Mouse (Mus musculus) urinary bladder, postnatal 14 days (tissue): Measurements from ENCODE around the gene Arl5c.

Experiments used
- DNase-seq: peaks from one replicate; pipeline ENCODE4 v3.0.0; 2021; ENCODE audit warnings: low spot score

Arl5c gene

DNA sequence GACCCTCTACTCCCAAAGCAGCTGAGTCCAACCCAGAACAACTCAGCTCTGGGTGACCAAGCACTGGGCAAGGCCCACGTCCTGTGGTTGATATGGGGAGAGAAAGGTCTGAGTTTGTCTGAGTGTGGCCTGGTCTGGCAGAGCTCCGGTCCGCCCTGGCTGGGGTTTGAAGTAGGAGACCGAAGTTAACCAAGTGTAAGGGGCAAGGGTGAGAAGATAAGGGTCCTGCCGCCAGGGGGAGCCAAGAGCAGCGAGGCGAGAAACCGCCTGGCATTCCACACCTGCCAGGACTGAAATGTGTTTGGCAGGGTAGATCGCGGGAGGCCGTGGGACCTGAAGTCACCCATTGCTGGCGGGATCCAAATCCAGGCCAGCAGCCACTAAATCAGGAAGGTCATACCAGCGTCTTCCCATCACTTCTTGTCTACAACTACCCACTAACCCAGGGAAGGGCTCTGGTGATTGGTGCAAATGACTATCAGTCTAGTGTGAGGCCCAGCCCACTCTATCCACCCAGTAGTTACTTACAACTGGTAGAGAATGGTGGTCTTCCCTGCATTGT is 1.4 kb downstream of the Arl5c start:
- peak; percentile 86 for DNase-seq

DNA sequence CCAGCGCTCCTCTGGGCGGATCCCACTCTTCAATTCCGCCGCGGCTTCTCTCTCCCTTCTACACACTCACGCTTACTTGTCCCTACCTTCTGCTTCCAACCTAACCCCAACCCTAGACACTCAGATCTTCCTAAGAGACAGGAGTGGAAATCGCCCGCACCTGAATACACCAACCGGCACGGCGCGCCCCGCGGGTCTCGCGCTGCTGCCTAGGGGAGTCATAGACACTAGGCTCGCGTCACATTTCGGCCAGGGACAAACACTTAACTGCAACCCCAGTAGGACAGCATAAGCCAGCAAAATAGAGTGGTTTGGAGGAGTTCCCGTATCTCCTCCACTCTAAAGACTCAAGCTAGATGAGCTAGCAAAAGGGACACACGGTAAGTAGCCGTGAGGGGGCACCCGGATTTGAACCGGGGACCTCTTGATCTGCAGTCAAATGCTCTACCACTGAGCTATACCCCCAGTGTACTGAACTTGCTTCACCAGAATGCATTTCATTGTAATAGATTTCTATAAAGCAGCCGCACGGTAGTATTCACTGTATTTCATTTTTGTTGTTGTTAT is 7.4 kb downstream of the Arl5c start:
- peak; percentile 86 for DNase-seq

DNA sequence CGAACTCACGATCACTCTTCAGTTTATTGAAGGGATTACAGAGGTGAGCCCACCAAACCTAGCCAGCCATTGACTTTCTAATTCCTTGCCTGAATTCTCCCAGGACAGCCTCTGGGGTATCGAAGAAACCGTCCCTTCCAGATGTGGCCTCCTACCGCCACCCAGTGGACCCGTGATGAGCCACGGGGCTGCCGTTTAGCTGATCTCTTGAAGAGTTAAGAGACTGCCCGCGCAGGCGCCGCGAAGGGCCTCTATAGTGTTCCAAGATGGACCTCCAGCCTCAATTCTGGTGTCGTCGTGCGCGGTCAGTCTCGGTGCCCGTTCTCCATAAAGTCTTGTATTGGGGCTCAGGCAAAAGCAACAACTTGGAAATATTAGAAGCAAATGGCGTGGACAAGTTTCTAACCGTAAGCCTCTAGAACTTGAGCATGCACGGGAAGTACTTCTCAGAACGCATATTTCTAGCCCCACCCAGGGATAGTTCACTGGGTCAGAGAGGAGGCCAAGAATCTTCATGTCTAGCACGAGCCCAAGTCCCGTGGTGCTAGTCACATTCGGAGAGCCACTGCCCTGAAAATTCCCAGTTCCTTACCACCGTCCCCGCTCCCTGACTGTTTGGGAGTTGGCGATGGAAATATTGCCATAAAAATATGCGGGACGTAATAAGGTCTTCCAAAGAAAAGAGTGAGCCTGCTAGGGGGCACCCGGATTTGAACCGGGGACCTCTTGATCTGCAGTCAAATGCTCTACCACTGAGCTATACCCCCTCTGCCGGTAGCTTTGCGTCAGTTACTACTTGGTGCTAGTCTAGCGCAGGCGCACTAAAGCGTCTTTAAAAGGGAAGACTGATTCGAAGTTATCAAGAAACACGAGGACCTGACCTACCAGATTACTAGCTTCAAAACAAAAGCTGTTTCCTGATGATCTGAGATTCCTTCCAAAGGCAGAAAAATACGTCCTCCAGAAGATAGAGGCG is 8.1 kb downstream of the Arl5c start:
- peak; percentile 94 for DNase-seq

DNA sequence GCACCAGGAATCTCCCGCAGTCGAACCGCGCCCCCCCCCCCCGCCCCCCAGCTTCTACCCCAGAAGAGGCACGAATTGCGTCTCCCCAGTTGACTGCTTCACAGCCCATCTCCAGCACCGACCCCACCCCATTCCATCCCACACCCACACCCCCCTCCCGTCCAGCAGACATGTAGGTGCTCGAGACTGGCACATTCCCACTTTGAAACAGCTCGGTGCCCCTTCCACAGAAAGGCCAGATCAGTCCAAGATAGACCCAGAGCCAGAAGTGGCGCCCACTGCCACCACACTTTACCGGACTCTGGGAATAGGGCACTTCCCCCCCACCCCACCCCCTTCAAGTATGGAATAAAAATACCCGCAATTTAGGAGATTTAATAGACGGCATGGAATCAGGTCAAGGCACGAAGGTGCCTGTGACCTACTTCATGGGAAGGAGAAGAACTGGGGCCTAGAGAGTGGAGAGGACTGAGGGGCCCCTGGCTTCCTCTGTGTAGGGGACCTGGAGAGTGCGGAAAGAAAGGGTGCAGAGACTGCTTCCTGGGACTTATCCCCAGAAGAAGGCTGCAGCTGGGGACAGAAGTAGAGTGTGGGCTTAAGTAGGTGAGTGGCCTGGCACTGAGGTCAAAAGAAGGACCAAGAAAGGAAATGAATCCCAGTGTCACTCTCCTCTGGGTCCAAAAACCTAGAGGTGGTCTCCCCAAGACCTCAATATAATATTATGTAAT is 9.1 kb downstream of the Arl5c start:
- no peak for DNase-seq

DNA sequence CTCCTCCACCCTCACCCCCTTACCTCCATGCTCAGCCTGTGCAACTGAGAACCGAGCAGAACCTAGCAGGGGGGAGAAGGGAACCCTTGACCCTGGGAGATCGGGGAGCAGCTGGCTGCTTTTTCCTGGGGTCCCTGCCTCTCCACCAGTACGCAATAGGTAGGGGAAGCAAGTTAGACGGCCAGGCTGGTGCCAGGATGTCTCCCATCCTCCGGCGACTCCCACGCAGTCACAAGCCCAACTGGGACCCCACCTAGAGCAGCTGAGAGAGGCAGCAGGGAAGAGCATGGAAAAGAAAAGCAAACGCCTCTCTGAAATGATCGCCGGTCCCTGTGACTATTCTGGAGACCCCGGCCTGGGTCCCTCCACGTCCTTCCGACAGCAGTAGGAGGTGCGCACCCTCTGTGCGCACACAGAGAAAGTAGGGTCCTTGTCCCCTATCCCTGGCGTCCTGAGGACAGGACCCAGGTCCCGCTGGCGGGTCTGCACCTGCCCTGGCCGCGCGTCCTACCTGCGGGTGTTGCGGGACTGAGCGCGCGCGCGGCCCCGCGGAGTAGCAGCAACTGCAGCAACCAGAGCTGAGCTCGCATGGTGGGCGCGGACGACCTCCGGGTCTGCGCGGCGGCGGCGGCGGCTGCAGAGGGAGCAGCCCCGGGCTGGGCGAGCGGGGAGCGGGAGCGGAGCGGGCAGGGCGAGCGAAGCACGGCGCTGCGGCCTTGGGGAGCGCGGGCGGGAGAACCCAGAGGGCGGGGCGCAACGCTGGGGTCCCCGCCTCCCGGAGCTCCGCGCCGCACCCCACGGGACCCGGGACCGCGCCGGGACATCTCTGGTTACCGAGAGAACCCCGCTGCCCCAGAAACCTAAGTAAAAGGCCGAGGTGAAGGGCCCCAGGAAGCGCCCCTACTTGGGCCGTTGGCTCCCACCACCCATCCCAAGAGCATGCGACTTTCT is 10.0 kb downstream of the Arl5c start, which contains the start of gene Plxdc1:
TSS of gene Plxdc1 (minus strand) at position 718 of the 951 bp plus-strand sequence.
- peak; percentile 41 for DNase-seq

DNA sequence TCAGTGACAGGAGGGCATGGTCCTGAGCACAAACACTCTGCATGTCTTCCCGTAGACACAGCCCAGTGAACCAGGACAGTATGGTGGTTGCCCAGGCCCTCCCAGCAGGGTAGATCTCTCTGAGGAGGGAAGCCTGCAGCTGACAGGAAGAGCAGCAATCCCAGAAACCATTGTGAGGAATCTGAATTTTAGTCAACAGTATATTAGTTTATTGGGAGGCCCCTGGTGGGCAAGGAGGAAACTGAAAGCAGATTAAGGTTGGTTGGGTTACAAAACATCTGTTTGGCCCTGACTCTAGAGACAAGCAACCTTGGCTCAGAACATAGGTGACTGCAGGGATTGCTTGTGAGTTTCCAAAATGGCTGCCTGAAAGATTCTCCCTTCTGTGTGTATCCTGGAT is 12.0 kb downstream of the Arl5c start:
- DNase-seq, result no peak

DNA sequence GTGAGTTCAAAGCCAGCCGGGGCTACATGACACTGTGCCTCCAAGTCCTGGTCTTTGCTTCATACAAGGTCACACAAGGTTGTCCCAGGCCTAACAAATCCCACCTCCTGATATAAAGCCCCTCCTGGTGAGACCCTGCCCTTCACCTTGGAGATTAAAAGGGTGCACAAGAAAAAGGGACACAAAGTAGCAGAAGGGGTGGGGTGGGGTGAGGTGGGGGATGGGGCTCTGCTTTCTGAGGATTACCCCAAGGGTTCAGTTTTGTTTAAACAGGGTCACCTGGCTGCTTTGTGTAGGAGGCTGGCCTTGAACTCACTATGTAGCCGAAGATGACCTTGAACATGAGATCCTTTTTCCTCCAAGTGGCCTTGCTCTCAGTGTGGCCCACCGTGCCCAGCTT is 12.5 kb downstream of the Arl5c start:
- DNase-seq, result no peak

DNA sequence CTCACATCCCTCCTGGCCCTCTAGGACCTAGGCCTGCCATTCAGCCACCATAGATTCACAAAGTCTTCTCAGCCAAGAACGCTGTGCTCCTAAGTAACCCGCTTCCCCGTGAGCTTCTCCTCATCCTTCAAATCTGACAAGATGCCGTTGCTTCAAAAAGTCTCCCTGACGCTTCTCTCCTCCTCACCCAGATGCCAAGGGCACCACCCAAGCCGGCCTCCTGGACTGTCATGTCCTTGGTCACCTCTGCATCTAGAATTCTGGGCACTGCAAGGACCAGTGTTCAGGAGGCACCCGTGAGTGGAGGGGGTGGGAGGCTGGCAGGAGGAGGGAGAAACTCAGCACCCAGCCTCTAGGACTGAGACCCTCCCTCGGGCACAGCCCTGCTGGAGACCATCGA is 13.3 kb downstream of the Arl5c start:
- DNase-seq, result no peak

DNA sequence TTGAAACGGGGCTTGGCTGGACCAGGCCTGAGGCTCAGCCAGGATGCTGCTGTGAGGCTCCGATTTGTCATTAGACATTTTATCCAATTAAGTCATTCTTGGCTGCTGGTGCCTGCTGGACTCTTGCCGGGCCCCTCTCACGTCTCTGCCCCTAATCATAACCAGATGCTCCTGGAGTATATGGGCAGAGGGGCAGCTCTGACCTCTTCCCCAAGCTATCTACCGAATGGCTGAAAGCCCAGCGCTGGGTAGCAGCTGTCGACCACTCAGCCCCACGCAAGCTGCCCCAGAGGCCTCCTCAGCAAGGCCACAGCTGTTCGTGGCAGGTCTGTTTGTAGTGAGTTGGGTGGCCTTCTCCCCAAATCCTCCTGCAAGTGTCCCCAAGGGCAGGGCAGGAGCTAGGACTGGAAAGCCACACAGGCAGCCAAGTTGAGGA is 15.4 kb downstream of the Arl5c start:
- no peak for DNase-seq

DNA sequence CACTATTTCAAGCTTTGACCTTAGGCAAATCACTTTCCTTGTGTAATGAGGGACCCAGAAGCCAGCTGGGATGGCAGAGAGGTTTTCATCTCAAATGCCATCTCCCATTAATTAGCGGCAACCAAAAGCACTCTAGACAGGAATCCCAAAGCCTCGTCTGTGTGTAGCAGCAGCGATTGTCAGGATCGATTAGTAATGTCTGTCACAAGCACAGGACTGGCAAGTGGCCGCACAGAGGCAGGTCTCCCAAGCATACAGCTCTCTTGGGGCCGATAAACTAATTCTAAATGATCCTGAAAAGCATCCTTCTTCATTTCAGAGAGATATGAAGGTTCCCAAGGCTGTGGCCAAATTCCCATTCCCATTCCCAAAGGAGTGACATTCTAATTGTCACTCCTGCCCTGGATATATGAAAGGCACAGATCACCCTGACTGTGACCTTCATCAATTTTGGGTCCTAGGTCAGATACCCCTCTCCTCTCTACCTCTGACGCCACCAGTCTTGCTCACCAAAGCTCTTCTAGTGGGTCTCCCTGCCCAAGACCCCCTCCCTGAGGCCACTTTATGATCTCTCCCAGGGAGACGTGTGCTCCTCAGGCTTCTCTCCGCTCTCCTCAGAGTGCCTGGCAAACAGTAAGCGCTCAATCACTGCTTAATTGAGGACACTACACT is 16.0 kb downstream of the Arl5c start:
- no peak for DNase-seq

DNA sequence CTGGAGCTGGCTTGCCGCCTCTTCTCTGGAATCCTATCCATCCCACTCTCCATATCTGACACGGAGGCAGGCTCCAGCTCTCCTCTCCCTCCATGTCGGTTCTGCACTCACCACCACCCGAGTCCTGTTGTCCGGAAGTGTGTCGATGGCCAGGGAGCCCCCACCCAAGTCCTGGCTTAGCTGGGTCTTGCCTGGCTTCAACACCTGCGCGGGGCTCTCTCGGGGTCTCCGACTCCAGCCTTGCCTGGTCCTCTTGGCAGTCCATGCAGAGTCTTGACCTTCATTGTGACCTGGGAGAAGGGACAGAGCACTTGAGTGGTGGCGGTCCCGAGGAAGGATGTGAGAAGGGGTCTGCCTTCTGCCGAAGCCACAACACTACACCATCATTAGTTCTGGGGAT is 17.6 kb downstream of the Arl5c start:
- DNase-seq, result no peak

DNA sequence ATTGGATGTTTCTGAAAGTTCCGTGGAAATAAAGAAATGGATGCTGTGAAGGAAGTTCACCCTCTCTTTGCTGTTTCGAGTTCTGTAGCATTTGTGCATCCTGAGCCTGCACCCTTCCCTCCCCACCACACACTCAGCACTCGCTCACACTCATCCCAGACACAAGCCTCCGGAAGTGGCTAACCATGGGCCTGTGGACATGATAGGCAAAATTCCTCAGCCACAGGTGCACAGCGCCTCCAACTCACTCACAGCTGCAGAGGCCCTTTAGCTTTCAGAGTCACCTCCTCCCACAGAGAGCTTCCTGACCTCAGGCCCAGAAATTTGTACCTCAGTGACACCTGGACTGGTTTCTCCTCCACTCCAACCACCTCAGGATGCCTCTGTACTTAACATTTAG is 18.2 kb downstream of the Arl5c start:
- DNase-seq, result no peak

DNA sequence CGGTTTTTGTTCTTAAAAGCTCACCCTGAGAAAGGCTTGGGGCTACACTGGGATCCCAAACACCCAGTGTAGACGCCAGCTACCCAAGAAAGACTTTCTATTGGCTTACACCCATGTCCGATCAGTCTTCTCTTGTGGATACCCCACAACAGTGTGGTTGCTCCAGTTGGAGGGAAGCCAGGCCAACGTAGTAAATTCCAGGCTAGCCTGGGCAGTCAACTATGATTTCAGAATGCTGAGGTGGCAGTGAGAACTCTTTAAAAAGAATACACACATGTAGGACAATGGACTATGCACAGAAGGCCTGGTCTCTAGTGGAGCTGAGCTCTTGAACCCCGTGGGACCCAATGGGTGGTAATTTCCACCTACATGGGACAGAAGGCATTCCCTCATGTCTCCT is 21.2 kb downstream of the Arl5c start:
- no peak for DNase-seq

DNA sequence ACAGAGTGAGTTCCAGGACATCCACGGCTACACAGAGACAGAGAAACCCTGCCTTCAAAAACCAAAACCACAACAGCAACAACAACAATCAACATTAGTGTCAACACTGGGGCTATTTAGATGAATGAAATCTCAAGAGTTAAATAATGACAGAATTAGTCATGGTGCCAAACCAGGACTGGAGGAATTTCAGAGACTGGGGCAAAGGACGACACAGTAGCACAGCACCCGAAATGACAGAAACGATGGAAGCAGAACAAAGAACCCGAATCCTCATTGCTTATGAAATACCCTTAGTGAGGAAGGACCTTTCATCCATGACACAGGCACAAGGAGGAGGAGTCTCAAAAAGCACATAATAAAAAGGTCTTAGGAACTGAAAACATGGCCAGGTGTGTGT is 21.8 kb downstream of the Arl5c start:
- no peak for DNase-seq

DNA sequence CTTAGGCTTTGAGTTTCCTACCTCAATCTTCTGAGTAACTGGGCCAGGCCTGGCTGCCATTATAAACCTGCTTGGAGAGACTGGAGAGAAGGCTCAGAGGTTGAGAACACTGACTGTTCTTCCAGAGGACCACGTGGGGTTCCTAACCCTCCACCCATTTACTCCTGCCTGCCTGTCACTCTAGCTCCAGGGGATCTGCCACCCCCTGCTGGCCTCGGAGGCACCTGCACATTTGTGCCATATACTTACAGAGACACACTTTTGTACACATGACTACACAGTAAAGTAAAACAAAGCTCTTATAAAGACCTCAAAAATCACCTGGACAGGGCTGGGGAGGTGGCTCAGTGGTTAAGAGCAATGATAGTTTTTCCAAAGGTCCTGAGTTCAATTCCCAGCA is 23.5 kb downstream of the Arl5c start:
- no peak for DNase-seq

DNA sequence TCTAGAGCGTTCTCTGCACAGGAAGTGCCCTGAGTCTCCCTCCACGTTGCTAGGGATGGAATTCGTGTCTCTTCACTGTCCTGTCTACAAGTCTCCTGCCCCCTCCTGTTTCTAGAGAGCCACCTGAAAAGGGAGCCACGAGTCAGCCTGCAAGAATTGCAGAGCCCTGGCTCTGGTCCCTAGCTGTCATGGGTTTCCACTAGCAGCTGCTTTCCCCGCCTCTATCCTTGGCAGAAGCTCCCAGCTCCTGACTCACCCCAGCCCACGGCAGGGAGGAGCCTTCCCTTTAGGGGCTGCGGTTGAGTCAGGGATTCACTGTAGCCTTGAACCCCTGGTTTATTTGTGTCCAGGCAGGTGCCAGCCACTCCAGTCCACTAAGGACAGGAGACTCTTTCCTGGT is 24.7 kb downstream of the Arl5c start:
- DNase-seq, result peak; percentile 81

DNA sequence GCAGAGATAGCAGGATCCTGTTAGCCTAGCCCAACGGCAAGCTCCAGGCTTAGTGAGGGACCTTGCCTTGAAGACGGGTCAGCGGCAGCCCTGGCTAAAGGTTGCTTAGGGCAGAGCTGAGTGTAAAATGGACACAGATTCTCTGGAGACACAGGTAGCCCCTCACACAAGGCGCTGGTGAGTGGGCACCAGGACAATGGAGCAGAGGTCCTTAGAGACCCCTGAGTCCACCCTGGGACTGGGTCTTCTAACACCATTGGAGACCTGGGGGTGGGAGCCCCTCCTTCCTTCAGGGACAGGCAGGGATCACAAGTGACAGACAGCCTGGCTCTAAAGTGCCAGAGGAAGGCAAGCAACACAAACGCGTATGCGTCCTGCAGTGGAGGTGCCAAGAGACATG is 25.2 kb downstream of the Arl5c start:
- DNase-seq, result no peak

DNA sequence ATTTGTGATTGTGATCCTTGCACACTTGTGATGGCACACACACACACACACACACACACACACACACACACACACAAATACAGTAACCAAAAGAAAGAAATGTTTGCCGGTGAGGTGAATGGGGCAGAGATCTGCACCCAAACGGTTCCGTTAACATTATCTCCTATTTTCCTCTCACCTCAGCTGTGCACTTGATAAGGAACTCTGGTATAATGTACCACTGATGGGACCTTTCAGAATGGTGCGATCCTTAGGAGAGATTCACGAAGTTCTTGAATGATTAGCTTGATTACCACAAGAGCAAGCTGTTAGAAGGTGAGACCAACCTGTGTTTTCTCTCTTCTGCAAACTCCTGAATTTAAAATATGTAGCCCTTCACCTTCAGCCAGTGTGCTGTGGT is 27.6 kb downstream of the Arl5c start:
- no peak for DNase-seq

DNA sequence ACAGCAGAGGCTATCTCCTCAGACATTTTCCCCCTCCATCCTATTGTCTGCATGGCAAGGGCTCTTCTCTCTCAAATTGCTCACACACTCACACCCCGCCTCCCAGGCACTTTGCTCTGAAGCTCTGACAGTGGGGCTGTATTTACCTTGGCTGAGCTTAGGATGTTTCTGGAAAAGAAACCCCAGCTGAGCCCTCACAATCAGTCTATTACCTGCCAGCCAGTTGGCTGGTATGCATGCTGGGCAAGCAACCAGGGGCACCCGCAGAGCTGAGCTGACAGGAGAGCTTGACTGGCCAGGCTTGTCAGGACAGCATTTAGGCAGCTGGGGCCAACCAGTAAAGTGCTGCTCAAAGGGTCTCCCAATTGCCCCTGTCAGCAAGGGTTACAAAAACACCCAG is 28.9 kb downstream of the Arl5c start:
- DNase-seq, result no peak

DNA sequence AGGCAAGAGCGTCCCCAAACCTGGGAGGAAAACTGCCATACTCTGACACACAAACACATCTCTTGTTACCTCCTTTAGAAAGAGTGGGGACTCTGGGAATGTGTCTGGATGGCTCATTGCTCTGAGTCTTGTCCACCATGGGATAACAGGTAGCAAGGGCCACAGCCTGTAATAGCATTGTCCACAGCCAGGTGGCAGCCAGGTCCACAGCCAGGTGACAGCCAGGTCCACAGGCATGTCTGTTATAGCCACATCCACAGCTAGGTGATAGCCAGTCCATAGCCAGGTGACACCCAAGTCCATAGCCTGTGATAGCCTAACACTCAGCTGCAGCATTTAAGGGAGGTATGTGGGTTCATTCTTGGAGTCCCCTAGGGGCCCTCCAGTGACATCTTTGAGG is 35.1 kb downstream of the Arl5c start:
- peak; percentile 26 for DNase-seq

DNA sequence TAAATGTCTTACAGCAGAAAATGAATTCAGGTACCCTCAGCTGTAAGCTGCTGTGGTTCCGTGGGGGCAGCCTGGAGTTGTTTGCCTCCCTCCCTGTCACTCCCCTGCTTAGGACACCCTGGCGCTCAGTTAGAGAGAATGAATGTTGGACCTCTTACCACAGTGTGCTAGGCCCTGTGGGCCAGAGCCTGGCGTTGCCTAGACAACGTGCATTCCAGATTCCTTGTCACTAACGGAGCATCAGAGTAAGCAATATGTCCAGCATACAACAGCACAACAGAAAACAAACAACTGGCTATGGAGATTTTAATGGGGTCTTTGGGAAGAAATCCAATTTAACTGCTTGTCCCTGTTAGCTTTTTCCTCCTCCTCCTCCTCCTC is 36.7 kb downstream of the Arl5c start:
- DNase-seq, result no peak
